Mouse (Mus musculus) embryonic stem cell, embryonic (primary cell): ENCODE results near the gene Tmem265.

Experiments used
- CTCF ChIA-PET, 4 experiments: fragments of 300-600 bp in 2 of 4; fragments of 350-600 bp in 2 of 4; sonication (Branson Sonifier 250); formaldehyde crosslinking; loops; one replicate each; lab custom pipeline; 2022; ENCODE audit warnings: inconsistent platforms in 2 of 4; lab: Charles Lee
- POLR2A ChIA-PET, 4 experiments: fragments of 300-600 bp in 2 of 4; fragments of 350-600 bp in 2 of 4; sonication (Branson Sonifier 250); formaldehyde crosslinking; loops; one replicate each; lab custom pipeline; 2022; ENCODE audit warnings: antibody characterized with exemption in 4 of 4, inconsistent platforms in 1 of 4; lab: Charles Lee

Gene Tmem265

DNA sequence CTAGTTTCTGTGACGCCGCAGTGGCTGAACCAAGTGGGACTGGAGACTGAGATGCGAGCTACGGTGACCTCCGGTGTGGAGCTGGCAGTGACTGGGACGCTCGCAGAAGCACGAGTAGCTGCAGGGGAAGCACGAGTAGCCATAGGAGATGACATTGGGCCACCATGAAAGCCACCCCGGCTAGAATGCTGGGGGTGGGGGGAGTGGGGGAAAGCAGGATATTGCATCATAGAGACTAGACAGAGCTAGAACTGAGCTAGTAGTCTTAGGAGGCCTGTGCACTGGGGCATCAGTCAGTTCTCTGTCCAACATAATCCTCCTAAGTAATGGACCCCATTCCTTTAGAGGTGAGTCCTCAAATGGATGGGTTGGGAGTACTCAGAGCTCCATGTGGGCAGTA is 43.1 kb downstream of the Tmem265 start:
- POLR2A ChIA-PET, result interaction anchor here (0.5 to 4.4 kb wide), 32 partner anchors 8 to 364 kb away, joined by 3 to 52 read pairs (median 4); partner anchors contain the start of genes Zfp629 (in 3 of the 4), Ccdc189 (in 2 of the 4), Rnf40 (in 2 of the 4) and E430018J23Rik (in 1 of the 4)
- CTCF ChIA-PET, result interaction anchor here in 1 of 4 experiments (0.6 to 1.6 kb wide), 3 partner anchors 27 to 116 kb away, joined by 3 to 7 read pairs (median 4); no protein-coding TSS in a partner anchor

- ChIA-PET CTCF (interaction anchor here in 1 of 4 experiments (1.2 kb wide), 1 partner anchor 70 kb away, joined by 3 read pairs; no protein-coding TSS in a partner anchor), POLR2A (interaction anchor here in 1 of 4 experiments (0.9 to 1.2 kb wide), 4 partner anchors 19 to 359 kb away, joined by 3 to 4 read pairs (median 3); partner anchors contain the start of genes Ccdc189 and Rnf40)
These were observed 46.0 kb downstream of the Tmem265 start for GRCm38 (mm10) chr7:127607150-127607549.

DNA sequence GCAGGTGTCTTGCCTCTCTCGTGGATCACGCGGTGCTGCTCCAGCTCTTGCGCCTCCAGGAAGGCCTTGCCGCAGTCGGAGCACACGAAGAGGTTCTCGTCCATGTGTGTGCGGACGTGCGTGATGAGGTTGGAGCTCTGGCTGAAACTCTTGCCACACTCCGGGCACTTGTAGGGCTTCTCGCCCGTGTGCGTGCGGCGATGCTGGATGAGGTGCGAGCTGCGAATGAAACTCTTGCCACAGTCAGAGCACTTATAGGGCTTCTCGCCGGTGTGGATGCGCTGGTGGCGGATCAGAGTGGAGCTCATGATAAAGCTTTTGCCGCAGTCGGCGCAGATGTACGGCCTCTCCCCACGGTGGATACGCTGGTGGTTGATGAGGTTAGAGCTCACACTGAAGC is 49.8 kb downstream of the Tmem265 start:
- ChIA-PET CTCF (interaction anchor here in 3 of 4 experiments (0.8 to 1.9 kb wide), 7 partner anchors 14 to 246 kb away, joined by 3 to 8 read pairs (median 4); no protein-coding TSS in a partner anchor), POLR2A (interaction anchor here in 3 of 4 experiments (0.7 to 3.5 kb wide), 35 partner anchors 9 to 357 kb away, joined by 3 to 24 read pairs (median 4); partner anchors contain the start of genes Ccdc189 (in 3 of the 3), Rnf40 (in 3 of the 3), Bcl7c (in 1 of the 3) and Fus (in 1 of the 3))

- ChIA-PET POLR2A (interaction anchor here (0.6 to 3.5 kb wide), 37 partner anchors 10 to 356 kb away, joined by 3 to 24 read pairs (median 4); partner anchors contain the start of genes Ccdc189 (in 3 of the 4), Rnf40 (in 3 of the 4), Bcl7c (in 1 of the 4) and Fus (in 1 of the 4)), CTCF (interaction anchor here in 2 of 4 experiments (0.9 to 1.9 kb wide), 4 partner anchors 14 to 162 kb away, joined by 3 to 8 read pairs (median 4); no protein-coding TSS in a partner anchor)
These were observed 50.4 kb downstream of the Tmem265 start for GRCm38 (mm10) chr7:127611561-127611960.

DNA sequence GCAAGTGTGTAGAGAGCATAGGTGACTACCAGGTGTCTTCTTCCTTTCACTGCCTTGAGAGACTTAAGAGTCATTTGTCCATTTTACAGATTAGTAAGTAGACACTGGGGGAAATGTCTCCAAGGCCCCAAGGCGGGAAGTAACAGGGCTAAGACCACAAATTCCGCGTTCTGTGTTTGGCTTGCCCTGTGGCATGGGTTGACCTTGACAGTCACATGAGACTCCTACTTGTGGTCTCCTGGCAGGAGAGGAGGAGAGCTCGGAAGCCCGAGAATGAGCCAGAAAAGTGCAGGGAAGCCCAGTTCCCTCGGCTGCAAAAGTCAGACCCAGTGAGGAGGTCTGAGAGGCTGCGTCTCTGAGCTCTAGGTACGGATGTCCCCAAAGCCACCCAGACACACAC is 52.3 kb downstream of the Tmem265 start:
- POLR2A ChIA-PET, result interaction anchor here in 2 of 4 experiments (0.9 to 3.9 kb wide), 10 partner anchors 9 to 216 kb away, joined by 3 to 22 read pairs (median 5); partner anchors contain the start of genes Ccdc189 (in 2 of the 2) and Rnf40 (in 2 of the 2)

DNA sequence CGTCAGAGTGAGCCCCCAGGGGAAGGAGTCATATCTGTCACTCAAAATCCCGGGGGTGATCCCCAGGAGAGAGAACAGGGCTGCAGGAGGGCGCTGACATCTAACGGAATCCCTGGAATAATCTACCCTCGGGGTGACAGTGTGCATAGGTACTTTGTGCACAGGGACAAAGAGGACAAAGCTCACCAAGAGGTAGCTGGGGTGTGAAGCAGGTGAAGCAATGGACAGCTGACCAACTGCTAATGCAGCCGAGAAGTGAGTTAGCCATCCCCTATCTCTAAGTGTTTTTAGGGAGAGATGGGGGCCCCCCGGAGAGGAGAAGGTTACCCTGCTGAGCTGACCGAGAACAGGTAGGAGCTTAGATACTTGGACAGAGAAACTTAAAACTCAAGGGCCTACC is 52.9 kb downstream of the Tmem265 start:
- ChIA-PET POLR2A (interaction anchor here in 3 of 4 experiments (0.5 to 3.9 kb wide), 13 partner anchors 10 to 369 kb away, joined by 3 to 22 read pairs (median 4); partner anchors contain the start of genes Ccdc189 (in 2 of the 3) and Rnf40 (in 2 of the 3)), CTCF (interaction anchor here in 1 of 4 experiments (2.5 to 3.1 kb wide), 2 partner anchors 43 to 61 kb away, joined by 9 to 10 read pairs; no protein-coding TSS in a partner anchor)

More for the DNA sequence above, 52.3 kb downstream of the Tmem265 start:
- CTCF ChIA-PET, result interaction anchor here in 1 of 4 experiments (2.5 to 3.1 kb wide), 2 partner anchors 44 to 61 kb away, joined by 9 to 10 read pairs; no protein-coding TSS in a partner anchor

DNA sequence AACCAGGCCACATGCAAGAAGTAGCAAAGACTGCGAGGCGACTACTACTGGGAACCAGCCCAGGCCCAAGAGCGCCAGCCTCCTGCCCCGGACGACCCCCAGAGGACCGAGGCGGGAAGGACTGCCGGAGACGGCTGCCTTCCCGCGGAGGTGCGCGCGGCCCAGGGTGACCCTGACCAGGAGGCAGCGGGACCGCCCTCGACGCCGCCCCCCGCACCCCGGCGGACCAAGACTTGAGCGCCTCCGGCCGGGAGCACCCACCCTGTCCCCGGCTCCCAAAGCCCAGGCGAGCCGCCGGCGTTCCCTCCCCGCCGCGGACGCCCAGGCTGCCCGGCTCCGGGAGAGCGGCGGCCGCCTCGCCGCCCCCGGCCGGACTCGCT is 53.3 kb downstream of the Tmem265 start:
- CTCF ChIA-PET, result interaction anchor here in 1 of 4 experiments (2.5 to 3.1 kb wide), 2 partner anchors 43 to 60 kb away, joined by 9 to 10 read pairs; no protein-coding TSS in a partner anchor
- POLR2A ChIA-PET, result interaction anchor here in 3 of 4 experiments (0.9 to 3.9 kb wide), 16 partner anchors 10 to 156 kb away, joined by 3 to 22 read pairs (median 4); partner anchors contain the start of genes Ccdc189 (in 2 of the 3), Rnf40 (in 2 of the 3), Ctf1 (in 1 of the 3) and Srcap (in 1 of the 3)

DNA sequence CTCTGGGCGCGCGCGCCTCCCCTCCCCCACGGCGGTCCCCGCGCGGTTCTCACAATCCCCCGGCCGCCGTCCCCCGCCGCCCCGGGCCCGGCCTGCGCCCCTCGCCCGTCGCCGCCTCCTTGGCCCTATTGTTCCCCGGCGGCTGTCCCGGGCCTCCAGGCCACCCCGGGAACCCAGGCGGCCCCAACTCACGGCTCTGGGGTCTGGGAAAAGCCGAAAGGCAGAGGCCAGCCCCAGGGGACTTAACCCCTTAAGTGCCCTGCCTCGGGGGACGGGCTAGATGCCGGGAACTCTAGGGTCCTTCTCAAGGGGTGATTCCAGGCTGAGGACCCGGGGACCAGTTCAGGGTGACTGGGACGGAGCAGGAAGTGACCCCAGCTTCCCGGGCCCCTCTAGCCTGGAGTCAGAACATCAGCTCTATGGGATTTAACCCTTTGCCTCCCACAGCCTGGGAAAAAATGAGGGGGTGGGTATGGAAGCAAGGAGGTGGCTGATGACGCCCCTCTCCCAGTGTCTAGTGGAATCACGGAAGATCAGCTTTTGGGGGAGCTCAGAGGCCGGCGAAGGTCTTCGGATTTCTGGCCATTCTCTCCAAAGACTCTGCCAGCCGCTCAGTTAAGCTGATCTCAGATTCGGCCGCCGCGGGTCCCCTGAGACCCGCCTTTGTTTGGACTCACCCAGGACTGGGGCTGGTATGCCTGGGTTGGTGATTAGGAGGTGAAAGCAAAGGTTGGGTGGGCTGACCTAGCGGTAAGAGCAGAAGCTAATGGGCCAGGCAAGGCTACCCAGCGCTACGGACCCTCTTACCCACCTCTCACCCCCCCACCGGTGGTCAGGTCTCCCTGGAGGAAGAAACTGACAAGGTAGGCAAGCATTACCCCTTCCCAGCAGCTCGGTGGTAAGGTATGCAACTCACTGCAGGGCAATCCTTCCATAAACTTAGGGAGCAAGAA is 54.0 kb downstream of the Tmem265 start, which contains the start of gene Zfp629:
Gene Zfp629, minus strand, starts transcription at position 907 of the 953 bp plus-strand sequence.
- POLR2A ChIA-PET, result interaction anchor here in 3 of 4 experiments (0.6 to 3.9 kb wide), 21 partner anchors 11 to 597 kb away, joined by 3 to 22 read pairs (median 4); partner anchors contain the start of genes Ccdc189 (in 2 of the 3), Rnf40 (in 2 of the 3), Ctf1 (in 1 of the 3) and Srcap (in 1 of the 3)
- CTCF ChIA-PET, result interaction anchor here in 2 of 4 experiments (0.5 to 3.1 kb wide), 5 partner anchors 12 to 129 kb away, joined by 3 to 10 read pairs (median 5); partner anchors contain the start of gene Fbxl19 (in 1 of the 2)

DNA sequence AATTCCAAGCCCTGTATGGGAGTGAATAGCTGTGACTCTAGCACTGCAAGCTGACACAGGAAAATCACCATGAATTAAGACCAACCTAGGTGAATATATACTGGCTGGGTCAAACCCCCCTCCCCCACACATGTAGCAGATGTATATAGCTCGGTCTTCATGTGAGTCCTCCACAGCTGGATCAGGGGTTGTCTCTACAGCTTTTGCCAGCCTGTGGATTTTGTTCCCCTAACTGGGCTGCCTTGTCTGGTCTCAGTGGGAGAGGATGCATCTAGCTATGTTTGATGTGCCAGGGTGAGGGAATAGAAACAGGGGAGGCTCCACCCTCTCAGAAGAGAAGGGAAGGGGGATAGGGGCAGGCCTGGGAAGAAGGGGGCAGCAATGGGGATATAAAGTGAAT is 55.1 kb downstream of the Tmem265 start:
- POLR2A ChIA-PET, result interaction anchor here in 3 of 4 experiments (0.5 to 3.9 kb wide), 12 partner anchors 11 to 706 kb away, joined by 3 to 22 read pairs (median 4); partner anchors contain the start of genes Ccdc189 (in 1 of the 3), Ctf1 (in 1 of the 3) and Rnf40 (in 1 of the 3)
- CTCF ChIA-PET, result interaction anchor here in 1 of 4 experiments (3.1 kb wide), 1 partner anchor 41 kb away, joined by 10 read pairs; no protein-coding TSS in a partner anchor
